Mouse (Mus musculus): ENCODE results near the gene Smim24. TPM values are rescaled to one million over a fixed set of nuclear protein-coding genes. Genes with fewer than 3 reads are reported as not detected.

The Smim24 gene
- total and polyA plus RNA-seq, 2 experiments from 2014 or later, result 3.3 to 6.6 TPM

GRCm38 (mm10) chr10:81429092-81429491 is 36.2 kb downstream of the Smim24 start:
- H3K9me3 ChIP-seq (replicated peaks; ENCODE audit: control insufficient read depth, low read length), result no peaks in the 10 kb centered on the region
- H3K9ac ChIP-seq (replicated peaks; ENCODE audit: low read depth, low read length), result no peak overlapping the region
- H3K4me2 ChIP-seq (ENCODE audit: low read depth, low read length), result no peak overlapping the region
- TF ChIP-seq EP300 (IDR thresholded peaks at IDR 0.05; ENCODE audit: low read depth) (no peak), CTCF (IDR thresholded peaks at IDR 0.05; ENCODE audit: low read depth) (no peak)
- no peaks in the 10 kb centered on the region for H3K36me3 ChIP-seq (replicated peaks; ENCODE audit: control insufficient read depth, insufficient read depth, low read length)
- peaks cover 31% of the 10 kb centered on the region for H3K4me1 ChIP-seq (ENCODE audit: control insufficient read depth, insufficient read depth)
- no peak for ATAC-seq (ENCODE audit: insufficient read depth, low read depth)
- H3K27ac ChIP-seq (ENCODE audit: low read depth), result peak overlapping the region; percentile 99
- no peaks in the 10 kb centered on the region for H3K27me3 ChIP-seq (ENCODE audit: control insufficient read depth, insufficient read depth, low read length)
- WGBS, result 43% methylated on average over 2 of the region's 2 CpGs
- DNase-seq (ENCODE audit: low spot score), result no peak
- H3K4me3 ChIP-seq (ENCODE audit: low read depth, low read length), result peak overlapping the region; percentile 88; the same call in 1 of the 2 replicates

GRCm38 (mm10) chr10:81429605-81430061 is 36.8 kb downstream of the Smim24 start:
- Histone ChIP-seq H3K36me3 (replicated peaks; ENCODE audit: control insufficient read depth, insufficient read depth, low read length) (no peaks in the 10 kb centered on the region), H3K27me3 (ENCODE audit: control insufficient read depth, insufficient read depth, low read length) (no peaks in the 10 kb centered on the region), H3K4me2 (ENCODE audit: low read depth, low read length) (peak overlapping the region; percentile 67), H3K27ac (ENCODE audit: low read depth) (peak overlapping the region; percentile 99), H3K9ac (replicated peaks; ENCODE audit: low read depth, low read length) (peak overlapping the region; percentile 88), H3K4me3 (ENCODE audit: low read depth, low read length) (peak overlapping the region; percentile 88), H3K4me1 (ENCODE audit: control insufficient read depth, insufficient read depth) (peaks cover 31% of the 10 kb centered on the region), H3K9me3 (replicated peaks; ENCODE audit: control insufficient read depth, low read length) (no peaks in the 10 kb centered on the region)
- 0% methylated on average over 20 of the region's 20 CpGs for WGBS
- no peak for TF ChIP-seq EP300 (IDR thresholded peaks at IDR 0.05; ENCODE audit: low read depth)
- no peak for TF ChIP-seq CTCF (IDR thresholded peaks at IDR 0.05; ENCODE audit: low read depth)
- ATAC-seq (ENCODE audit: insufficient read depth, low read depth), result peak; percentile 27
- peak; percentile 87 for DNase-seq (ENCODE audit: low spot score)

- ATAC-seq (ENCODE audit: insufficient read depth, low read depth) (peak; percentile 55), DNase-seq (ENCODE audit: low spot score) (peak; percentile 89)
- peak overlapping the region; percentile 88 for H3K4me3 ChIP-seq (ENCODE audit: low read depth, low read length)
- peaks cover 25% of the 10 kb centered on the region for H3K4me1 ChIP-seq (ENCODE audit: control insufficient read depth, insufficient read depth)
- H3K4me2 ChIP-seq (ENCODE audit: low read depth, low read length), result peak overlapping the region; percentile 67
- under 1% methylated on average over 57 of the region's 89 CpGs for WGBS
- H3K9me3 ChIP-seq (replicated peaks; ENCODE audit: control insufficient read depth, low read length), result no peaks in the 10 kb centered on the region
- peak overlapping the region; percentile 99 for H3K27ac ChIP-seq (ENCODE audit: low read depth)
- H3K36me3 ChIP-seq (replicated peaks; ENCODE audit: control insufficient read depth, insufficient read depth, low read length), result no peaks in the 10 kb centered on the region
- TF ChIP-seq EP300 (IDR thresholded peaks at IDR 0.05; ENCODE audit: low read depth) (no peak), CTCF (IDR thresholded peaks at IDR 0.05; ENCODE audit: low read depth) (no peak)
- no peaks in the 10 kb centered on the region for H3K27me3 ChIP-seq (ENCODE audit: control insufficient read depth, insufficient read depth, low read length)
- H3K9ac ChIP-seq (replicated peaks; ENCODE audit: low read depth, low read length), result peak overlapping the region; percentile 88
Observed at GRCm38 (mm10) chr10:81430141-81430830, 37.4 kb downstream of the Smim24 start.

GRCm38 (mm10) chr10:81430831-81431525 is 38.1 kb downstream of the Smim24 start:
- no peaks in the 10 kb centered on the region for H3K36me3 ChIP-seq (replicated peaks; ENCODE audit: control insufficient read depth, insufficient read depth, low read length)
- no peaks in the 10 kb centered on the region for H3K9me3 ChIP-seq (replicated peaks; ENCODE audit: control insufficient read depth, low read length)
- peak overlapping the region; percentile 99 for H3K27ac ChIP-seq (ENCODE audit: low read depth)
- H3K4me1 ChIP-seq (ENCODE audit: control insufficient read depth, insufficient read depth), result peaks cover 18% of the 10 kb centered on the region
- peak overlapping the region; percentile 67 for H3K4me2 ChIP-seq (ENCODE audit: low read depth, low read length)
- peak; percentile 1; the same call in 1 of the 2 replicates for ATAC-seq (ENCODE audit: insufficient read depth, low read depth)
- DNase-seq (ENCODE audit: low spot score), result no peak
- WGBS, result 3% methylated on average over 36 of the region's 70 CpGs
- H3K9ac ChIP-seq (replicated peaks; ENCODE audit: low read depth, low read length), result peak overlapping the region; percentile 88
- H3K27me3 ChIP-seq (ENCODE audit: control insufficient read depth, insufficient read depth, low read length), result no peaks in the 10 kb centered on the region
- TF ChIP-seq EP300 (IDR thresholded peaks at IDR 0.05; ENCODE audit: low read depth) (no peak), CTCF (IDR thresholded peaks at IDR 0.05; ENCODE audit: low read depth) (no peak)
- peak overlapping the region; percentile 88 for H3K4me3 ChIP-seq (ENCODE audit: low read depth, low read length)

- DNase-seq (ENCODE audit: low spot score) (no peak), ATAC-seq (ENCODE audit: insufficient read depth, low read depth) (no peak)
- H3K9me3 ChIP-seq (replicated peaks; ENCODE audit: control insufficient read depth, low read length), result no peaks in the 10 kb centered on the region
- WGBS, result 22% methylated on average over 15 of the region's 15 CpGs
- H3K9ac ChIP-seq (replicated peaks; ENCODE audit: low read depth, low read length), result peak overlapping the region; percentile 88; the same call in 1 of the 2 replicates
- peak overlapping the region; percentile 88 for H3K4me3 ChIP-seq (ENCODE audit: low read depth, low read length)
- H3K4me1 ChIP-seq (ENCODE audit: control insufficient read depth, insufficient read depth), result peaks cover 18% of the 10 kb centered on the region
- peak overlapping the region; percentile 99 for H3K27ac ChIP-seq (ENCODE audit: low read depth)
- TF ChIP-seq CTCF (IDR thresholded peaks at IDR 0.05; ENCODE audit: low read depth), result no peak
- TF ChIP-seq EP300 (IDR thresholded peaks at IDR 0.05; ENCODE audit: low read depth), result no peak
- peak overlapping the region; percentile 67; the same call in 1 of the 2 replicates for H3K4me2 ChIP-seq (ENCODE audit: low read depth, low read length)
- H3K36me3 ChIP-seq (replicated peaks; ENCODE audit: control insufficient read depth, insufficient read depth, low read length), result no peaks in the 10 kb centered on the region
- no peaks in the 10 kb centered on the region for H3K27me3 ChIP-seq (ENCODE audit: control insufficient read depth, insufficient read depth, low read length)
Observed at GRCm38 (mm10) chr10:81431526-81432168, 38.8 kb downstream of the Smim24 start.

All from heart, postnatal 0 days (tissue).